Mouse (Mus musculus) spleen, postnatal 36 days (tissue): Measurements from ENCODE around the gene Stambpl1.
"Not testable (repeated sequence)": the region's sequence is repeated elsewhere in the genome, so short reads cannot be mapped to it uniquely, and the experiment has no call there.

ENCODE experiments used
- DNase-seq, 2 experiments: peaks; one replicate each; pipeline ENCODE4 v3.0.0; 2022; ENCODE audit warnings: low spot score in 2 of 2, mixed read lengths in 1 of 2

Gene Stambpl1

DNA sequence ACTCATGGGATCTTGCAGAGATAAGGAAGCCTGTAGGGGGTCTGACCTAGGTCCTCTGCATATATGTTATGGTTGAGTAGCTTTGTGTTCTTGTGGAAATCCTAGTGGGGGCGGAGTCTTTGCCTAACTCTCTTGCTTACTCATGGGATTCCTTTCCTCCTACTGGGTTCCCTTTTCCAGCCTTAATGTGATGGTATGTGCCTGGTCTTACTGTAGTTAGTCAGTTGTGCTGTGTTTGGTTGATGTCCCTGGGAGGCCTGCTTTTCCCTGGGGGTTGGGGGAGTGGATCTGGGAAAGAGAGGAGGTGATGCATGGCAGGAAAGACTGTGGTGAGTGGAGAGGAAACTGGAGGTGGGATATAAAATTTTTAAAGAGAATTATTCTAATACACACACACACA is 6.0 kb downstream of the Stambpl1 start:
- no peak for DNase-seq

DNA sequence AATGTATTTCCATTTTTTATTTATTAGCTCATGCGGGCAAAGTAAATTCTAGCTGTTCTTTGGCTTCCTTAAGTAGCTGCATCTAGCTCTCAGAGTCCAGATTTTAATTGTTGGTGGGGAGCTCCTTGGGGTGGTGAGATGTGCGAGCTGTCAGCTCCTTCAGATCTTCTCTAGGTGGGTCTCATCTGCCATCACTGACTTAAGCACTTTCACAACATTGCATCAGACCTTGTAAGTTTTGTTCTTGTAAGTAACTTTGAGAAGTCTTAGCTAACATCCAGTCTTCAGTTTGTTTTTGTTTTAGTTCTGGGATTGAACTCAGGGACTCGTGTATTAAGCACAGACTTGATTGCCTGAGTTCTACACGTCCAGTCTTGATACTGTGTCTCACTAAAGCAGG is 6.9 kb downstream of the Stambpl1 start:
- no peak for DNase-seq

DNA sequence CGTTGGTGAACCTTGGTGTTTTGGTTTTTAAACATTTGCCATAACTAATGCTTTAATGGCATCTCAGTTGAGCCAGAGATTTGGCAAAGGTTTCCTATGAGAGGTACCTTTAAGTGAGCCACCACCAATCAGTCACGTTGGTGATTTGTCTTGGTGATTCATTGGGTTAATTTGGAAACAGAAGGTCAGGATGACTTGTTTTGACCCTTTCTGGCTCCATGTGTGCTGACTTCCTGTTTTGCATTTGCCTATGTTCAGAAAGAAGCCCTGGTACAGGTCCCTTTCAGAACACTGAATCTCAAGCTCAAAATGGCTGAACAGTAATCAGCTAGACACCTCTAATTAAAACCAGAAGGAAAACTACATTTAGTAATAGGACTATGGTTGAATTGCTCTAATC is 7.5 kb downstream of the Stambpl1 start:
- no peak for DNase-seq

DNA sequence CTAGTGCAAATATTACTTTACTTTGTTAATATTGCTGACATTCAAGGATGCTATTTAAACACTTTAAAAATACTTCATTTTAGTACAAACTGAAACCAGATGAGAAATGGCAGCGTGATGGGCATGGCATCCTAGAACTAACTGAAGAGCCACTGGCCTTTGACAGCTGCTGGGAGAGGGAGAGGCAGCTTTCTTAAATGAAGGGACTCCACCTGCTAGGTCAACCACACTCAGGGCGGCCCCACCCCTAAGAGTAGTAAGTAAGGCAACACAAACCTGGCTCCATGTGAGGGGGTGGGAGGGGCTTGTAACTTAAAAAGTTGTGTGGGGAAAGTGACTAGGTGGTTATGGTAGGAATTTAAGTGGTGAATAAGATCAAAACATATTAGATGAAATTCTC is 10.6 kb downstream of the Stambpl1 start:
- peak in 1 of 2 experiments; percentile 52 for DNase-seq

DNA sequence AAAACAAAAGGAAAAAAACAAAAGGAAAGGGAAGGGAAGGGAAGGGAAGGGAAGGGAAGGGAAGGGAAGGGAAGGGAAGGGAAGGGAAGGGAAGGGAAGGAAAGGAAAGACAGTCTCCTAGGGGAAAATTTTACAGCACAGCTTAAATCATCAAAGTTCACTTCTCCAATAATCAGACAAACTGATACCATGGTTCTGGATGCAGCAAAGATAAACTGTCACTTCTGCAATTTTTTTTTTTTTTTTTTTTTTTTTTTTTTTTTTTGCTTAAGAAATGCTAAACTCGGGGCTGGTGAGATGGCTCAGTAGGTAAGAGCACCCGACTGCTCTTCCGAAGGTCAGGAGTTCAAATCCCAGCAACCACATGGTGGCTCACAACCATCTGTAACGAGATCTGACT is 14.1 kb downstream of the Stambpl1 start:
- DNase-seq, result not testable (repeated sequence)

DNA sequence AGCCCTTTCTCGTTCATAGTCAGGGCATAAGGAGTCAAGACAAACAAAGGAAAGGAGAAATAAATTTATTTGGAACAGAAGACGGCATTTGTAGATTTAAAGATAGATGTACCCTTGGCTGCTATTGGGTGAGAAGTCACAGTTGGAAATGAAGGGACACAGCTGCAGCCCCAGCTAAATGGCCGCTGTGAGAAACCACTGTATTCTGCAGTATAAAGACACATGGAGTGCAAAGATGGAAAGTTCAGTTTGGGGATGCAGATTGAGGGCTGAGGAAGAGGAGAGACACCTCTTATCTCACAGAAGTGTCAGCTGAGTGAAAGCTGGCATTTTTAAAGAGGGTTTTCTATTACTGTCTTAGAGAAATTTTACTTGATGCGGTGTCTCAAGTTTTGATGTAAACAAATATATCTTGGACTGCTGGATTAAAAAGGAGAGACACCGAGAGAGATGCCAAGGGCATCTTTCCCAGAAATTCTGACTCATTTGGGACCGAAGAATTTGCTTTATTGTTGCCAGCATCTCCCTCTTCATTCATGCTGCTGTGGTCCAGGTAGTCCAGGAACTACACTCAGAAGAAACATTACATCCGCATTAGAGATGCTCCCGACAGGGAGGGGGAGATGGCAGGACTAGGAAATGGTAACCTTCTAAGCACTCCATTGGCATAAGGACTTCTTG is 14.9 kb downstream of the Stambpl1 start:
- DNase-seq, result no peak

DNA sequence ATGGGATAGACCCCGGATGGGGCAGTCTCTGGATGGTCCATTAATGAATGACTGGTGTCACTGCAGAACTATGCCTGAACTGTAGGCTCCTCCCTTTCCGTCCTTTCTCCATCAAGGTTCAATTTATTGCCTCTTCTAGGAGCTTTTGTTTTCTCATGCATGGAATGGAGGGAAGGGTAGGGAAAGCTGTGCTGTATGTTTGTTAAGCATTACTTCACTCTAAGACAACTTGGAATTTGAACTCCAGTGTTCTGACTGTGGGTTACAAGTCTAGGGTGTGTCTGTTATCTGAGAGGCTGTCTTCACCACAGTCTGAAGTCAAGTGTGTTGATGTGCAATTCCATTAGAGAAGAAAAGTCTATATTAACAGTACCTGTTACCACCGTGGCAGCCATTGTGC is 17.0 kb downstream of the Stambpl1 start:
- DNase-seq, result no peak

DNA sequence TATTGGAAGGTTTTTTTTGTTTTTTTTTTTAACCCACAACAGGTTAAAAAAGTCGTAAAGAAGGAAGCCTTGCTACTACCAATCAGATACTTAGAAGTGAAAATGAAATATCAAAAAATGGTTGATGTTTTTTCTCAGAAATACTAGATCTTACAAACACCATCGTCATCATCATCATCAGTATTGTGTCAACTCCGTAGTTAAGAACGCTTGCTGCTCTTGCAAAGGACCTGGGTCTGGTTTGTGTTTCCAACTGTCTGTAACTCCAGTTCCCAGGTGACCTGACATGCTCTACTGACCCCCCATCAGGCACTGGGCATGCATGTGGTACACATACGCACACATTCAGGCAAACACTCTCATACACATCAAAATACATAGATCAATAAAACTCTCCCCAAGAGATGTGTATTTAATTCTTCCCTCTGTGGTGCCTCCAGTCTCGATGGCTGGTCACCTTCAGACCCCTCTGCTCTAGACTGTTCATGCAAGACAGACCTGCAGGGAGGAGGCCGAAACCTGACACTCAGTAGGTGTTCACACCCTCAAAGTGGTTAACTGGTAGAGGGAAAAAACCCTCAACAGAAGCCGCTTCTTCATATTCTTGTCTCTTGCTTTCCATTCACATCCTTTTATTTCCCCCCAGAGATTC is 18.0 kb downstream of the Stambpl1 start:
- no peak for DNase-seq

DNA sequence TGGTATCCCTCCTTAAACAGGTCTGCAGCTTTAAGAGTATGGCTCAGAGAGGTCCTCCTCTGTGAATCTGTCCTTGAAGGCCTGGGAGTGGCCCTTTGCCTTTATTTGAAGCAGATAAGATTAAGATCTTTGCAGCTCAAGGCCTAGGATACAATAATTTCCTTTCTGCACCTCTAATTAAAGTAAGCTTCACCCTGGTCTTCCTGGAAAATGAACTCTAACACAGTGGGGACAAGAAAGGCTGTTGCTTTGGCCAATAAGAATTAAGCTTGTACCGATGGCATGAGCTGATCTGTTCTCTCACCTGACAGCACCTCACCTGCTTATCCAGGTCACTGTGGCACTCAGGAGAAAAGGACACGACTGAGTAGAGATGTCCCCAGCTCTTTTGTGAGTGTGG is 18.8 kb downstream of the Stambpl1 start:
- DNase-seq, result no peak

DNA sequence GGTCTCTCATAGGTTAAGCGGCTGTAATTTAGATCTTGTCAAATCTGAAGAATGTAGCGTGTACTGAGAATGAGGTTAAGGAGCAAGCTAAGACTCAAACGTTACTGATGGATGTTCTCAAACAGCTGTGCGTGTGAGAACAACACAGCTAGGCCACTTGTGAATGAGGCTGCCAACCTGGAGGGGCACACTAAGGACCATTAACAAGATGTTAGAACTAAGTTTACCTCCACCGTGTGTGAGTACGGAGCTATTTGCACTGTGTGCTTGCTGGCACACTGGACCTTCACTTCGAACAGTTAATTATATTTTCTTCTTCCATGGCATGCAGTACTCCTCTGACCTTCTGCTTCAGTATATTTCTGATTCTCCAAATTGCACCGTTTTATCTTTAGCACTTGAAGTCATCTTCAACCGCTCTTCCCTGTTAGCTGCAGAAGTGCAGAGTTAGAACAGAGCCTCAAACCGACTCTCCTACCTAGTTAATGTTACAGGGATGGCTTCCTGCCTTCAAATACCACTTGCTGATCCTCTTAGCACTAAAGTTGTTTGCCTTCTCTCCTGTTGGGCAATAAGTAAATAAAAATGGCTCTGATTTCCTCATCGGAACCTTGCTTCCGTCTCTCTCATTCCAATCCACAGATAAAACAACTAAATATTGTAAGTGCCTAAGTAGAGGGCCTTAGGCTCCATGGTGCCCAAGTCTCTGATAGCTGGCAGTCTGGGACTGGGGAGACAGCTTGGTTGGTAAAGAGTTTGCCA is 20.6 kb downstream of the Stambpl1 start:
- no peak for DNase-seq

DNA sequence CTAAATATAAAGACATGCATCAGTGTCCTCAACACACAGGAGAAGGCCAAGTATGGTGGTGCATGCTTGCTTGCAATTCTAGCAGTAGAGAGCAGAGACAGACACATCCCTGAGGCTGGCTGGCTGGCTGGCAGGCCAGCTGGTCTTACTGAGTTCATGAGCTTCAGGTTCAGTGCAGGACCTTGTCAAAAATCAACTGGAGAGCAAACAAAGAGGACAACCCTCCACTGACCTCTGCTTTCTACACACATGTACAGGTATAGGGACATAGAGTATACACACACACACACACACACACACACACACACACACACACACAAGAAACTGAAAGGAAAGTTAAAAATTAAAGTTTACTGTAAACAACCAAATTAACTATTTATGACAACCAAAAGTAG is 21.2 kb downstream of the Stambpl1 start:
- no peak for DNase-seq

DNA sequence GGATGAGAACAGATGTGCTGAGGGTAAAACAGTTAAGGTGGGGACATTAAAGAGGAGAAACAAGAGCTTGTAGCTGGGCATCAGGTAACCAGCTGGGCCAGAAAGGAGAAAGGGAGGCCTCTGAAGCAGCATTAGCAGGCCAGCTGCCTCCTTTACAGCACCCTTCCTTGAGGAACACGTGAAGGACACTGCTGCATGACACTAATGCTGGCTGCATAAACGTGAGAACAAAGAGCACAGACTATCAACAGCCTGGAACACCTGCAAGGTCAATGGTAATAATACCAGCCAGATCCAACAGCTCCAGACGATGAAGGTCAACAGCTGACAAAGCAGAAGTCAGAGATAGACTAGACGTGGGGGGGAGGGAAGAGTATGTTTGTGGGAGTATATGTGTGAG is 22.1 kb downstream of the Stambpl1 start:
- DNase-seq, result no peak

DNA sequence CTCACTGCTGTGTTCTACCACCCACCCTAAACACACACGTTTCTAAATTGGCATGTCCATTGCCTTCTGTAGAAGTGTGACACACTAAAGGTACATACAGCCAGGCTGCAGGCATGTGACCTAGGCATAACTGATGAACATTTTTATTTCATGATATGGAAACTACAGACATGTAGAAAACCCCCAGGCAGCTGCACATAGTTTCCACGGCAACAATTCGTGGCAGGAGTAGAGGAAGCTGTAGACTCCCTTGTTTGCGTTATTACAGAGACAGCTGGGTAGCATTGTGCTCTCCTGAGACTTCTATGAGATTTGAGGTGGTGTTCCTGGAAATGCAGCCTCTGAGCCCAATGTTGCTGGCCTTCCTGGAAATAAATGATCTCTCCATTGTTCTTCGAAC is 24.9 kb downstream of the Stambpl1 start:
- peak; percentile 46 to 54 for DNase-seq

DNA sequence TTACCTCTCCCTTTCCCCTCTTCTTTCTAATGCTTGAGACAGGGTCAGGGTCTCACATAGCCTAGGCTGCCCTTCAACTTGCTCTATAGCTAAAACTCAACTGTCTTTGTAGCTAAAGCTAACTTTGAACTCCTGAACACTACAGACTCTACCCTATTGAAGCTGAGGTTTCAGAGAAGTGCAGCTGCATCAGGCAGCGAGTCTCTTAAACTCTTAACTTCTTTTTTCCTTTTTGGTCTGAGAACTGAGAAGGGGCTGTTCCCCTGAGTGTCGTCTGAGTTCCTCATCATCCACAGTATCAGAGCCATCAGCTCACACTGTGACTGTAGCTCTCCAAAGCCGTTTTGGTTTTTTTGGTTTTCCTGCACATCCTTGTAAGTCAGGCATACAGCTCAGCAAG is 25.7 kb downstream of the Stambpl1 start:
- DNase-seq, result no peak

DNA sequence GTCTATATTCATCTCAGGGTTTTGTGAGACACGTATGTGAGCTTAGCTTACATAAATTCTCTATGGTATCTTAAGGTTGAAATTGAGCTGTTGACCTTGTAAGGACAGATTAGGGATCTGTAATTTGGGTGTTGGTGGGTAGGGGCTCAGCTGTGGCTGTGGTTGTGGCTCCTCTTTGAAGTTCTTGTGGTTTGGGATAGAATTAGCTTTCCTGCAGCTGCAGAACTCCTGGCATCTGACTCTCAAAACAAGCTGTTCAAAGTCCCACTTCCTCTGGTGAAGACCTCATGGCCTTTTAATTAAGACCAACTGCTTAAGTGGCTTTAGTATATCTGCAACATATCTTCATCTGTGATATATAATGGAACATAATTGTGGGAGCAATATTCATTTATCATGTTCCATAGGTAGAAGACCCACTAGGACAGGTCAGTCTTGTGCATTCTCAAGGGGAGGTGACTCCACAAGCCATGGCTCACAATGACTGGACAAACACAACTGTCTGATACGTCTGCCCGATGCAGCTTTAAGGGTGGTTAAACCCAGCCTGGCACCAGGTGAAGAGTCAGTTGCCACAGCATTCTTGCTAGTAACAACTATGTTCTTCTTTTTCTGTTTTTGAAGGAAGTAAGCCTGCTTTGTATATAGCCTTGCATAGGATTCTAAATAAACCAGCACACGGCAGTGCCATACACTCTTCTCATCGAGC is 27.4 kb downstream of the Stambpl1 start:
- peak; percentile 24 to 37 for DNase-seq

DNA sequence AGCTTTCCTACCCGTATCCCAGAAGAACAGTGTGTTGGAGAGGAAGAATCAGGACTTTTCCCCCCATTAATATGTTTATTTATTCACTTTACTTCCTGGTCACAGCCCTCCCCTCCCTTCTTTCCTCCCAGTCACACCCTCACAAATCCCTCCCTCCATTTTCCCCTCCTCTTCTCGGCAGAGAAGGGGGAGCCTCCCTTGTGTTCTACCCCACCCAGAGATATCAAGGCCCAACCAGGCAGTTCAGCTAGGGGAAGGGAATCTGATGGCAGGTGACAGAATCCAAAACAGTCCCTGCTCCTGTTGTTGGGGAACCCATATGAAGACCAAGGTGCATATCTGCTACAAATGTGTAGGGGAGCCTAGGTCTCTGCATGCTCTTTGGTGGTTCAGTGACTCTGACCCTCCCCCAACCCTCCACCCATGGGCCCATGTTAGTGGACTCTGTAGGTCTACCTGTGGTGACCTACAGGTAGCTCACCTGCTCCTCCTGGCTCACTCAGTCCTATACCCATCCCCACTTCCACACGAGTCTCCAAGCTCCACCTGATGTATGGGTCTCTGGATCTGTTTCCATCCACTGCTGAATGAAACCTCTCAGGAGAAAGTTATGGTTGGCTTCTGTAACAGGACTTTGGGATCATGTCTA is 28.8 kb downstream of the Stambpl1 start:
- DNase-seq, result no peak

DNA sequence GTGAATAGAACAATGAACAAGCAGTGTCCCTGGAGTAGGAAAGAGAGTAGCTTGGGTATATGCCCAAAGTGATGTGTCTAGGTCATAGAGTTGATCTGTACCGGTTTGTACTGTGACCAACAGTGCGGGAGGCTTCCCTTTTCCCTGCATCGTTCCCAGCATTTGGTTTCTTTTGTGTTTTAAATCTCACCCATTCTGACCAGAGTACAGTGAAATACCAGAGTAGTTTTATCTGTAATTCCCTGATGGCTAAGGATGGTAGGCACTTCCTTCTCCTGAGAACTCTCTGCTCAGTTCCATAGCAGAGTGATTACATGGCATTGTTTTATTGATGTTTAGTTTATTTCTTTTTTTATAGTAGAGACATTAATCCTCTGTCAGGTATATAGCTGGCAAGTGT is 30.8 kb downstream of the Stambpl1 start:
- DNase-seq, result no peak

DNA sequence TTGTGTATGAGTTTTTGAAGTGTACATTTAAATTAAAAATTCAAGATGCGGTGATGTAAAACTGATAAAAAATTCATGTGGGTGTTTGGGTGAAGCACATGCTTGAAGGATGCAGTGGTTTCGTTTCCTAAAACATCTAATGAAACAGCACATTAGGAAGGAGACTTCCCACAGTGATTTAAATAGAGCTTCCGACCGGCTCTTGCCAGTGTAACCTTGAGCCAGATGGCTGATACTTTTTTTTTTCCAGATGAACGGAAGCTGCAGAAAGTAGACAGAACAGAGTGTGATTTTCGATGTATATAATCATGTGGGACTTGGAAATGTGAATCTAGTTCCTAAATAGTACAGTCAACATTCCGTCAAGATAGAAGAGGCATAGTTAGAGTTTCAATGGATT is 39.6 kb downstream of the Stambpl1 start:
- DNase-seq, result no peak

DNA sequence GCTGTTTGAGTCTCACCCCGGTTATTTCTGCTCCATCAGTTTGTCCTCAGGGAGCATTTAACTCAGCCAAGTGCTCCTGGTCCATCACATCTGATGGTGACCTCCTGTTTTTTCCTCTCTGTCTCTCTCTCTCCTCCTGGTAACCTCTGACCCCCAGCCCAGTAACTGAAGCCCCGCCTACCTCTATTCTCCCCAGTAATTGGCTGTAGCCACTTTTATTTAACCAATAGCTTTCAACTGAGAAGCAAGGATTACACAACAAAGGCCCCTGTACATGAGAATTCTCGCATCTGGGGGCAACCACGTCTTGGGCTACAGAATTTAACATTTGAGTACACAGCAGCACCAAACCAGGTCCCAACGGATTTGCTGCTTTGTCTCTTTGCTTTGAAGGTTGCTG is 40.3 kb downstream of the Stambpl1 start:
- DNase-seq, result no peak

DNA sequence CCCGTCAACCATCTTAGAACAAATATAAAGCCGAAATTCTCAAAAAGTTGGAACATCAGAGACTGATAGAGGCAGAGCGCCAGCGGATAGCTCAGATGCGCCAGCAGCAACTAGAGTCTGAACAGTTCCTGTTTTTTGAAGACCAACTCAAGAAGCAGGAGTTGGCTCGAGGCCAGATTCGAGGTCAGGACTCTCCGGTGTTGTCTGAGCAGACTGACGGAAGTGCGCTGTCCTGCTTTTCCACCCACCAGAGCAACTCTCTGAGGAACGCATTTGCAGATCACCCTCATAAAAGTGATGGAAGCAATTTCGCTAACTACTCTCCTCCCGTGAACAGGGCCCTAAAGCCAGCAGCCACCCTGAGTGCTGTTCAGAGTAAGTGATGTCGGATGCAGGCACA is 41.9 kb downstream of the Stambpl1 start:
- DNase-seq, result peak; percentile 66 to 69

DNA sequence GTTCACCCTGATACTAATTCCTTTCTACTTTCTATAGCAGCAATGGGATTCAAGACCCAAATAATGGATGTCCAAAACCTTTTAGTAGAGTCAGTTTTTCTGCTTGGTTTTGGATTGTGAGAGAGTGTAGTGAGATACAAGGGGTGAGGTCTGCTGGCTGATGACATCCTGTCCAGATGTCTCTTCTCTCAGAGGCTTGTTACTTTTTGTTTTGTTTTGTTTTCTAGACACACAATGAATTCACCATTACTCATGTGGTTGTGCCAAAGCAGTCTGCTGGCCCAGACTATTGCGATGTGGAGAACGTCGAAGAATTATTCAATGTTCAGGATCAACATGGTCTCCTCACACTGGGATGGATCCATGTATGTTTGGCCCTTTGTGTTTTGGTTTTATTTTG is 44.0 kb downstream of the Stambpl1 start:
- DNase-seq, result no peak

DNA sequence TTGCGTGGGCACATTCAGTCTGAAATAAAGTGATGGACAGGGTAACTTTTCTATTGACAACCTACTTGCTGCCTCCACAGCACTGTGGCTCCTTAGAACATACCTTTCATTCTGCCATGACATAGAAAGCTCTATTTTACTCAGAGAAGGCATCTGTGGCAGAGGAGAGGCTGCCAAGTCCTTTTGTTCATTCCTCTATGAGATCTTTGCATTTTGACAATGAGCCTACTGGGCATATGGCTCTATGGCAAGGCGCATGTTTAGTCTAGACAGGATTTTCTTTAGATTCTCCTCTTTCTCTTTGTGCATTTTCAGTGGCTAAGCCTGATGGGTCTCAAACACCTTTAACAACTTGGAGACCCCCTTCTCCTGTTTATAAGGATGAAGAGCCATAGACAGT is 45.7 kb downstream of the Stambpl1 start:
- DNase-seq, result no peak
